Mouse (Mus musculus): ENCODE data around the gene Ccl1. TPM values are rescaled to one million over a fixed set of nuclear protein-coding genes. Genes with fewer than 3 reads are reported as not detected.

Gene Ccl1
- polyA plus RNA-seq, 1 experiment from 2014 or later: not detected

GRCm38 (mm10) chr11:82183281-82183935 is 122.1 kb downstream of the Ccl1 start:
- peaks cover 20% of the 10 kb centered on the region for H3K27me3 ChIP-seq (ENCODE audit: control insufficient read depth, insufficient read depth, low read length)
- 48% methylated on average over 6 of the region's 6 CpGs for WGBS

GRCm38 (mm10) chr11:82182401-82182800 is 123.1 kb downstream of the Ccl1 start:
- Histone ChIP-seq H3K9me3 (ENCODE audit: control insufficient read depth, low read length) (no peaks in the 10 kb centered on the region), H3K9ac (ENCODE audit: low read length) (no peak overlapping the region), H3K27me3 (ENCODE audit: control insufficient read depth, insufficient read depth, low read length) (peaks cover 25% of the 10 kb centered on the region), H3K36me3 (ENCODE audit: control insufficient read depth, insufficient read depth, low read length) (no peaks in the 10 kb centered on the region), H3K4me1 (ENCODE audit: control insufficient read depth in 2 of 2, insufficient read depth in 2 of 2, low read length in 2 of 2) (no peaks in the 10 kb centered on the region; a peak in 2 of 4 replicates), H3K4me2 (ENCODE audit: low read length) (no peak overlapping the region), H3K4me3 (ENCODE audit: control insufficient read depth in 1 of 2, insufficient read depth in 1 of 2, low read depth in 1 of 2, low read length in 2 of 2) (no peak overlapping the region), H3K27ac (replicated peaks in 1 of 2; ENCODE audit: control insufficient read depth in 1 of 2, insufficient read depth in 1 of 2, low read depth in 2 of 2, low read length in 2 of 2) (no peak overlapping the region)
- WGBS: 74% methylated on average over 6 of the region's 6 CpGs
- no peak for ATAC-seq (ENCODE audit: insufficient number of reproducible peaks, insufficient read depth, low FRiP score, low read depth)

More at GRCm38 (mm10) chr11:82183281-82183935, 122.1 kb downstream of the Ccl1 start:
- no peaks in the 10 kb centered on the region for H3K9me3 ChIP-seq (ENCODE audit: control insufficient read depth, low read length)
- no peak overlapping the region for H3K4me3 ChIP-seq (ENCODE audit: control insufficient read depth in 1 of 2, insufficient read depth in 1 of 2, low read depth in 1 of 2, low read length in 2 of 2)
- H3K9ac ChIP-seq (ENCODE audit: low read length): no peak overlapping the region
- no peaks in the 10 kb centered on the region; a peak in 2 of 4 replicates for H3K4me1 ChIP-seq (ENCODE audit: control insufficient read depth in 2 of 2, insufficient read depth in 2 of 2, low read length in 2 of 2)
- ATAC-seq (ENCODE audit: insufficient number of reproducible peaks, insufficient read depth, low FRiP score, low read depth): no peak
- no peak overlapping the region for H3K27ac ChIP-seq (replicated peaks in 1 of 2; ENCODE audit: control insufficient read depth in 1 of 2, insufficient read depth in 1 of 2, low read depth in 2 of 2, low read length in 2 of 2)
- H3K4me2 ChIP-seq (ENCODE audit: low read length): no peak overlapping the region
- H3K36me3 ChIP-seq (ENCODE audit: control insufficient read depth, insufficient read depth, low read length): no peaks in the 10 kb centered on the region

- Histone ChIP-seq H3K9me3 (ENCODE audit: control insufficient read depth, low read length) (no peaks in the 10 kb centered on the region), H3K27ac (replicated peaks in 1 of 2; ENCODE audit: control insufficient read depth in 1 of 2, insufficient read depth in 1 of 2, low read depth in 2 of 2, low read length in 2 of 2) (no peak overlapping the region), H3K27me3 (ENCODE audit: control insufficient read depth, insufficient read depth, low read length) (peaks cover 25% of the 10 kb centered on the region), H3K36me3 (ENCODE audit: control insufficient read depth, insufficient read depth, low read length) (no peaks in the 10 kb centered on the region), H3K9ac (ENCODE audit: low read length) (no peak overlapping the region), H3K4me1 (ENCODE audit: control insufficient read depth in 2 of 2, insufficient read depth in 2 of 2, low read length in 2 of 2) (no peaks in the 10 kb centered on the region; a peak in 2 of 4 replicates), H3K4me2 (ENCODE audit: low read length) (no peak overlapping the region), H3K4me3 (ENCODE audit: control insufficient read depth in 1 of 2, insufficient read depth in 1 of 2, low read depth in 1 of 2, low read length in 2 of 2) (no peak overlapping the region)
- no peak for ATAC-seq (ENCODE audit: insufficient number of reproducible peaks, insufficient read depth, low FRiP score, low read depth)
- 68% methylated on average over 8 of the region's 8 CpGs for WGBS
These were observed 124.2 kb downstream of the Ccl1 start for GRCm38 (mm10) chr11:82181331-82181730.

- Histone ChIP-seq H3K9ac (ENCODE audit: low read length) (no peak overlapping the region), H3K4me3 (ENCODE audit: control insufficient read depth in 1 of 2, insufficient read depth in 1 of 2, low read depth in 1 of 2, low read length in 2 of 2) (no peak overlapping the region), H3K4me1 (ENCODE audit: control insufficient read depth in 2 of 2, insufficient read depth in 2 of 2, low read length in 2 of 2) (no peaks in the 10 kb centered on the region; a peak in 1 of 4 replicates), H3K27ac (replicated peaks in 1 of 2; ENCODE audit: control insufficient read depth in 1 of 2, insufficient read depth in 1 of 2, low read depth in 2 of 2, low read length in 2 of 2) (no peak overlapping the region), H3K27me3 (ENCODE audit: control insufficient read depth, insufficient read depth, low read length) (peaks cover 25% of the 10 kb centered on the region), H3K36me3 (ENCODE audit: control insufficient read depth, insufficient read depth, low read length) (no peaks in the 10 kb centered on the region), H3K4me2 (ENCODE audit: low read length) (no peak overlapping the region), H3K9me3 (ENCODE audit: control insufficient read depth, low read length) (no peaks in the 10 kb centered on the region)
- no peak for ATAC-seq (ENCODE audit: insufficient number of reproducible peaks, insufficient read depth, low FRiP score, low read depth)
- WGBS: 57% methylated on average over 5 of the region's 5 CpGs
These were observed 127.3 kb downstream of the Ccl1 start for GRCm38 (mm10) chr11:82178161-82178560.

- ATAC-seq (ENCODE audit: insufficient number of reproducible peaks, insufficient read depth, low FRiP score, low read depth): no peak
- H3K9me3 ChIP-seq (ENCODE audit: control insufficient read depth, low read length): no peaks in the 10 kb centered on the region
- H3K36me3 ChIP-seq (ENCODE audit: control insufficient read depth, insufficient read depth, low read length): no peaks in the 10 kb centered on the region
- H3K27me3 ChIP-seq (ENCODE audit: control insufficient read depth, insufficient read depth, low read length): peaks cover 25% of the 10 kb centered on the region
- WGBS: 30% methylated on average over 5 of the region's 5 CpGs
- H3K9ac ChIP-seq (ENCODE audit: low read length): no peak overlapping the region
- no peaks in the 10 kb centered on the region; a peak in 1 of 4 replicates for H3K4me1 ChIP-seq (ENCODE audit: control insufficient read depth in 2 of 2, insufficient read depth in 2 of 2, low read length in 2 of 2)
- no peak overlapping the region for H3K4me3 ChIP-seq (ENCODE audit: control insufficient read depth in 1 of 2, insufficient read depth in 1 of 2, low read depth in 1 of 2, low read length in 2 of 2)
- H3K4me2 ChIP-seq (ENCODE audit: low read length): no peak overlapping the region
- no peak overlapping the region for H3K27ac ChIP-seq (replicated peaks in 1 of 2; ENCODE audit: control insufficient read depth in 1 of 2, insufficient read depth in 1 of 2, low read depth in 2 of 2, low read length in 2 of 2)
These were observed 127.8 kb downstream of the Ccl1 start for GRCm38 (mm10) chr11:82177711-82178110.

GRCm38 (mm10) chr11:82174794-82175193 is 130.7 kb downstream of the Ccl1 start:
- no peak overlapping the region for H3K4me3 ChIP-seq (ENCODE audit: control insufficient read depth in 1 of 2, insufficient read depth in 1 of 2, low read depth in 1 of 2, low read length in 2 of 2)
- H3K4me2 ChIP-seq (ENCODE audit: low read length): no peak overlapping the region
- ATAC-seq (ENCODE audit: insufficient number of reproducible peaks, insufficient read depth, low FRiP score, low read depth): no peak
- no peaks in the 10 kb centered on the region for H3K4me1 ChIP-seq (ENCODE audit: control insufficient read depth in 2 of 2, insufficient read depth in 2 of 2, low read length in 2 of 2)
- H3K9ac ChIP-seq (ENCODE audit: low read length): no peak overlapping the region
- WGBS: 17% methylated on average over 3 of the region's 3 CpGs
- no peaks in the 10 kb centered on the region for H3K36me3 ChIP-seq (ENCODE audit: control insufficient read depth, insufficient read depth, low read length)
- H3K9me3 ChIP-seq (ENCODE audit: control insufficient read depth, low read length): no peaks in the 10 kb centered on the region
- H3K27me3 ChIP-seq (ENCODE audit: control insufficient read depth, insufficient read depth, low read length): peaks cover 16% of the 10 kb centered on the region; the same call in 1 of the 2 replicates
- no peak overlapping the region for H3K27ac ChIP-seq (replicated peaks in 1 of 2; ENCODE audit: control insufficient read depth in 1 of 2, insufficient read depth in 1 of 2, low read depth in 2 of 2, low read length in 2 of 2)

GRCm38 (mm10) chr11:82173491-82173890 is 132.0 kb downstream of the Ccl1 start:
- WGBS: 83% methylated on average over 2 of the region's 2 CpGs
- Histone ChIP-seq H3K4me3 (ENCODE audit: control insufficient read depth in 1 of 2, insufficient read depth in 1 of 2, low read depth in 1 of 2, low read length in 2 of 2) (no peak overlapping the region), H3K27me3 (ENCODE audit: control insufficient read depth, insufficient read depth, low read length) (peaks cover 6% of the 10 kb centered on the region; the same call in 1 of the 2 replicates), H3K9ac (ENCODE audit: low read length) (no peak overlapping the region), H3K4me1 (ENCODE audit: control insufficient read depth in 2 of 2, insufficient read depth in 2 of 2, low read length in 2 of 2) (no peaks in the 10 kb centered on the region), H3K9me3 (ENCODE audit: control insufficient read depth, low read length) (no peaks in the 10 kb centered on the region), H3K4me2 (ENCODE audit: low read length) (no peak overlapping the region), H3K36me3 (ENCODE audit: control insufficient read depth, insufficient read depth, low read length) (no peaks in the 10 kb centered on the region), H3K27ac (replicated peaks in 1 of 2; ENCODE audit: control insufficient read depth in 1 of 2, insufficient read depth in 1 of 2, low read depth in 2 of 2, low read length in 2 of 2) (no peak overlapping the region)
- no peak for ATAC-seq (ENCODE audit: insufficient number of reproducible peaks, insufficient read depth, low FRiP score, low read depth)
